Mouse (Mus musculus) midbrain, embryonic 14.5 days (tissue): ENCODE measurements around the gene Defa30. TPM values are rescaled to one million over a fixed set of nuclear protein-coding genes. Genes with fewer than 3 reads are reported as not detected.
A peak's percentile ranks its signal among the peaks of the same experiment; 100 is the strongest.
"Not testable (repeated sequence)": the region's sequence is repeated elsewhere in the genome, so short reads cannot be mapped to it uniquely, and the experiment has no call there.

ENCODE experiments used
- ATAC-seq: fragments of 200-750 bp; cut with Nextera tagmentation; 2 replicates; pipeline ENCODE4 v1.8.0; 2017; ENCODE audit warnings: moderate number of reproducible peaks, moderate library complexity; ENCODE audit not compliant: low FRiP score, low TSS enrichment
- DNase-seq: peaks from one replicate; pipeline ENCODE4 v3.0.0-alpha.2; 2015
- H3K27ac ChIP-seq: fragments of 300-500 bp; sonication (generic); replicated peaks from 2 replicates; pipeline ENCODE4 v1.5.1; 2014; ENCODE audit warnings: mild to moderate bottlenecking, low read depth, low read length, moderate library complexity
- H3K27me3 ChIP-seq: fragments of 300-500 bp; sonication (generic); 2 replicates; pipeline ENCODE4 v1.6.1; 2014; ENCODE audit warnings: low read length, control low read depth, mixed read lengths; ENCODE audit not compliant: control insufficient read depth, insufficient read depth
- H3K36me3 ChIP-seq: fragments of 300-500 bp; sonication (generic); 2 replicates; pipeline ENCODE4 v1.6.1; 2014; ENCODE audit warnings: low read length, control low read depth; ENCODE audit not compliant: control insufficient read depth, insufficient read depth
- H3K4me1 ChIP-seq: fragments of 300-500 bp; sonication (generic); 2 replicates; pipeline ENCODE4 v1.6.1; 2014; ENCODE audit warnings: mild to moderate bottlenecking, antibody characterized with exemption, low read length, control low read depth; ENCODE audit not compliant: control insufficient read depth, insufficient read depth
- H3K4me2 ChIP-seq: fragments of 300-500 bp; sonication (generic); 2 replicates; pipeline ENCODE4 v1.6.1; 2014; ENCODE audit warnings: mild to moderate bottlenecking, low read length, moderate library complexity
- H3K4me3 ChIP-seq: fragments of 300-500 bp; sonication (generic); replicated peaks from 2 replicates; pipeline ENCODE4 v1.5.1; 2014; ENCODE audit warnings: low read depth, low read length
- H3K9ac ChIP-seq: fragments of 300-500 bp; sonication (generic); replicated peaks from 2 replicates; pipeline ENCODE4 v1.6.1; 2014; ENCODE audit warnings: mild to moderate bottlenecking, low read length, moderate library complexity
- H3K9me3 ChIP-seq: fragments of 300-500 bp; sonication (generic); 2 replicates; pipeline ENCODE4 v1.6.1; 2016; ENCODE audit warnings: low read length, control low read depth, mixed read lengths; ENCODE audit not compliant: control insufficient read depth
- WGBS: fragments of 180-500 bp; shearing (Covaris S2); extraction: QIAGEN DNeasy Blood & Tissue Kit; methylation state at CpG from one replicate; pipeline ENCODE4 v1.1.7; 2014; 5-methylcytosine and 5-hydroxymethylcytosine counted together
- polyA plus RNA-seq: library from polyadenylated mRNA; unstranded; fragments of >200 nt; fragmentation: Nextera tagmentation; extraction: Ambion mirVana; gene quantifications from 2 replicates; pipeline ENCODE4 v1.2.1, GENCODE M21; 2014

Defa30 gene
- polyA plus RNA-seq, result not detected in 2 replicates

DNA sequence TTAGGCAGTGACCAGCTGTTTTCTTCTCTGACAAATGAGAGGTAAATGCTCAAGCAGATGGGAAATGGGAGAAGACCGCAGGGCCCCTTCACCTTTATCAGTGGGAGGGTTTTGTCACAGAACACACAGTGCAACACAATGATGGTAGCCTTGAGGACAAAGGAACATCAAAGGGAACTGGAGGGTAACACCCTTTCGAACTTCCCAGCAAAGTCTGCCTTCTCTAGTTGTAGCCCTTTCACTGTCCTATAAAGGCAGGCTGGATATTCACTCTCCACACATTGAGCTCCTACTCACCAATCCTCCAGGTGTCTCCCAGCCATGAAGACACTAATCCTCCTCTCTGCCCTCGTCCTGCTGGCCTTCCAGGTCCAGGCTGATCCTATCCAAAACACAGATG lies at the start of gene Defa30:
Gene Defa30, plus strand, starts transcription at position 301 of the 400 bp plus-strand sequence.
- H3K4me1 ChIP-seq, H3K4me2 ChIP-seq, H3K4me3 ChIP-seq, H3K27ac ChIP-seq, H3K9me3 ChIP-seq, ATAC-seq, H3K27me3 ChIP-seq, H3K9ac ChIP-seq, DNase-seq, H3K36me3 ChIP-seq: not testable (repeated sequence)
- 55% methylated on average over 3 of the region's 3 CpGs for WGBS

- DNase-seq, result peak; percentile 0
Measured at GRCm38 (mm10) chr8:21093106-21093505, 41.3 kb upstream of the Defa30 start.

DNA sequence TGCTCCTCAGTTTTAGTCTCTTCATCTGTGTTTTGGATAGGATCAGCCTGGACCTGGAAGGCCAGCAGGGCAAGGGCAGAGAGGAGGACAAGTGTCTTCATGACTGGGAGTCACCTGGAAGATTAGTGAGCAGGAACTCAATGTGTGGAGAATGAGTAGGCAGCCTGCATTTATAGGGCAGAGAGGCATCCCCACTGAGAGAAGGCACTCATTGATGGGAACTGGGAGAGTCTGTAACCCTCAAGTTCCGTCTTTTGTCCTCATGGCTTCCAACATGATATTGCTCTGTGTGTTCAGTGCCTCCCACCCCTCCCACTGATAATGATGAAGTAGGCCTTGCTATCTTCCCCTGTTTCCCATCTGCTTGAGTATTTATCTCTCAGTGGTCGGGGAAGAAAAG lies 38.5 kb upstream of the Defa30 start, which contains the start of gene Gm14851:
Gene Gm14851, minus strand, starts transcription at position 101 of the 400 bp plus-strand sequence.
- 60% methylated on average over 1 of the region's 2 CpGs for whole genome bisulfite sequencing
- H3K27ac ChIP-seq, H3K36me3 ChIP-seq, H3K4me2 ChIP-seq, ATAC-seq, DNase-seq, H3K4me1 ChIP-seq, H3K4me3 ChIP-seq, H3K27me3 ChIP-seq, H3K9ac ChIP-seq: not testable (repeated sequence)
- peaks cover 11% of the 10 kb centered on the region; the same call in 1 of the 2 replicates for H3K9me3 ChIP-seq

More at GRCm38 (mm10) chr8:21093106-21093505, 41.3 kb upstream of the Defa30 start:
- H3K9ac ChIP-seq, result no peak overlapping the region
- WGBS, result 38% methylated on average over 4 of the region's 4 CpGs
- no peak overlapping the region for H3K27ac ChIP-seq
- H3K36me3 ChIP-seq, result no peaks in the 10 kb centered on the region
- no peaks in the 10 kb centered on the region for H3K27me3 ChIP-seq
- no peak for ATAC-seq
- no peaks in the 10 kb centered on the region for H3K4me1 ChIP-seq
- H3K9me3 ChIP-seq, result peaks cover 11% of the 10 kb centered on the region; the same call in 1 of the 2 replicates
- H3K4me2 ChIP-seq, result no peak overlapping the region
- no peak overlapping the region for H3K4me3 ChIP-seq

DNA sequence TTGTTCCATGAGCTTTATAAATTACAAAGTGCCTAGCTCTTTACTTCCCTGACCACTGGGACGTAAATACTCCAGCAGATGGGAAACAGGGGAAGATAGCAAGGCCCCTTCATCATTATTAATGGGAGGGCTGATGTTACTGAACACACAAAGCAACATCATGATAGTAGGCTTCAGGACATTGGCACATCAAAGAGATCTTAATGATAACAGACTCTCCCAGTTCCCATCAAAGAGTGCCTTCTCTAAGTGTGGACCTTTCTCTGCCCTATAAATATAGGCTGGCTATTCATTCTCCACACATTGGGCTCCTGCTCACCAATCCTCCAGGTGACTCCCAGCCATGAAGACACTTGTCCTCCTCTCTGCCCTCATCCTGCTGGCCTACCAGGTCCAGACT lies 27.5 kb downstream of the Defa30 start, which contains the start of gene Defa22:
Gene Defa22, plus strand, starts transcription at position 301 of the 400 bp plus-strand sequence.
- H3K27me3 ChIP-seq, ATAC-seq, H3K9ac ChIP-seq, H3K4me3 ChIP-seq, H3K27ac ChIP-seq, H3K4me1 ChIP-seq, H3K36me3 ChIP-seq, H3K4me2 ChIP-seq, DNase-seq, H3K9me3 ChIP-seq: not testable (repeated sequence)
- WGBS, result no CpG with 5 or more reads among the region's 1 CpGs

Other genes with a start within 250 kb of the Defa30 start
- gene Defb33, start 242.0 kb upstream of the Defa30 start, polyA plus RNA-seq, result not detected in 2 replicates
- gene Gm15056, start 232.0 kb upstream of the Defa30 start, polyA plus RNA-seq, result not detected in 2 replicates
- not detected in 2 replicates for gene Gm6040, start 212.6 kb upstream of the Defa30 start, polyA plus RNA-seq
- gene AY761185, start 189.9 kb upstream of the Defa30 start, polyA plus RNA-seq, result not detected in 2 replicates
- not detected in 2 replicates for gene Defa21, start 109.1 kb upstream of the Defa30 start, polyA plus RNA-seq
- gene Defa23, start 79.6 kb upstream of the Defa30 start, polyA plus RNA-seq, result not detected in 2 replicates
- gene Defa35, start 69.6 kb upstream of the Defa30 start, polyA plus RNA-seq, result not detected in 2 replicates
- not detected in 2 replicates for gene Defa25, start 50.2 kb upstream of the Defa30 start, polyA plus RNA-seq
- not detected in 2 replicates for gene Gm14851, start 38.6 kb upstream of the Defa30 start, polyA plus RNA-seq
- gene Defa22, start 27.6 kb downstream of the Defa30 start, polyA plus RNA-seq, result not detected in 2 replicates
- gene Defa31, start 57.0 kb downstream of the Defa30 start, polyA plus RNA-seq, result not detected in 2 replicates
- not detected in 2 replicates for gene Gm15293, start 66.9 kb downstream of the Defa30 start, polyA plus RNA-seq
- gene Gm15292, start 115.1 kb downstream of the Defa30 start, polyA plus RNA-seq, result not detected in 2 replicates
- not detected in 2 replicates for gene Defa27, start 180.9 kb downstream of the Defa30 start, polyA plus RNA-seq
- gene Defa29, start 192.4 kb downstream of the Defa30 start, polyA plus RNA-seq, result not detected in 2 replicates
- not detected in 2 replicates for gene Defa2, start 243.9 kb downstream of the Defa30 start, polyA plus RNA-seq